Mouse (Mus musculus): ENCODE data around the gene Mylk. TPM values are rescaled to one million over a fixed set of nuclear protein-coding genes. Genes with fewer than 3 reads are reported as not detected.

The Mylk gene
- total and polyA plus RNA-seq, 3 experiments, result 28.3 to 42.3 (median 32.9) TPM

DNA sequence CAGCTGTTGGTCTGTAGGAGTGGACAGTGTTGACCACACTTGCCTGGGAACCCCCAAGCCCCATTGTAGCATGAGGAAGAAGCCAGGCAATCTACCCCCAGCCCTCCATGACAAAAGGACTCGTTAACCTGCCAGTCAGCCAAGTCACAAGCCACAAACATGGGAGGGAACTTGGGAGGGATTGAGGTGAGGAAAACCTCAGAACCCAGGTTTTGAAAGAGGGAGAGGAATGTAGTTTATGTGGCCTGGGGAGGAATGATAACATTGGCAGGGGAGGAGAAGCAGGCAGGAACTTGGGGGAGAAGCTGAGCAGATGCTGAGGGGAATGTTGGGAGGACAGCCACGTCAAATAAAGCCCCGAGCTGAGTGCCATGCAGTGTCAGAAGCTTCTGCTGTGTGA, 196.9 kb downstream of the Mylk start:
- Histone ChIP-seq H3K9ac (ENCODE audit: low read depth, low read length) (no peak overlapping the region), H3K27ac (no peak overlapping the region), H3K4me1 (ENCODE audit: control insufficient read depth, insufficient read depth, low read length) (peaks cover 17% of the 10 kb centered on the region), H3K36me3 (ENCODE audit: control insufficient read depth, insufficient read depth, low read length) (no peaks in the 10 kb centered on the region), H3K27me3 (ENCODE audit: control insufficient read depth, insufficient read depth, low read length) (no peaks in the 10 kb centered on the region), H3K4me3 (no peak overlapping the region), H3K79me2 (replicated peaks; ENCODE audit: control insufficient read depth, insufficient read depth, low read length) (no peaks in the 10 kb centered on the region)
- no peak for DNase-seq
- intact Hi-C loops (cut with DNase I), result no loop called here
- TF ChIP-seq CTCF (IDR thresholded peaks at IDR 0.05) (no peak), POLR2A (IDR thresholded peaks at IDR 0.05; ENCODE audit: insufficient read depth, low read depth, low read length) (no peak), EP300 (IDR thresholded peaks at IDR 0.05; ENCODE audit: insufficient read depth, low read depth, low read length) (no peak)
- WGBS, result 46% methylated on average over 3 of the region's 3 CpGs

DNA sequence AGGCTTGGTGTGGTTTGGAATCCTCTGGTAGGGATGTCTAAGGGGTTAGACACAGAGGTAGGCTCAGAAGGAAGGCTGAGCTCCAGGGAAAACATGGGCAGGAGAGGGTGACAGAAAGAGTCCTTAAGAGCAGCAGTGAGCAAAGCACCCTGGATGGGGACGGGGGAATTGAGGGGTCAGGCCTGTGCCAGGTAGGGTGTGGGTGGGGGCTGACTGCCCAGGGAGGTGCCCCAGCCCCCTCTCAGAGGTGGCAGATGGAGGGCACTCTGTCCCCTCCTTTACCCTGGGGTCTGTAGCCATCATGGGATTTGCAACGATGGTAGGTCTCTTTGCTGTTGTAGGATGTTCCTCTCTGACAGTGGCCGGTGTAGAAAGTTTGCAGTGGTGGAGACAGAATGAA, 201.3 kb downstream of the Mylk start:
- Histone ChIP-seq H3K9ac (ENCODE audit: low read depth, low read length) (no peak overlapping the region), H3K79me2 (replicated peaks; ENCODE audit: control insufficient read depth, insufficient read depth, low read length) (no peaks in the 10 kb centered on the region), H3K36me3 (ENCODE audit: control insufficient read depth, insufficient read depth, low read length) (no peaks in the 10 kb centered on the region), H3K4me1 (ENCODE audit: control insufficient read depth, insufficient read depth, low read length) (peaks cover 3% of the 10 kb centered on the region), H3K27ac (no peak overlapping the region; the same call in 1 of the 2 replicates), H3K4me3 (no peak overlapping the region), H3K27me3 (ENCODE audit: control insufficient read depth, insufficient read depth, low read length) (no peaks in the 10 kb centered on the region)
- 93% methylated on average over 3 of the region's 3 CpGs for WGBS
- no peak for TF ChIP-seq POLR2A (IDR thresholded peaks at IDR 0.05; ENCODE audit: insufficient read depth, low read depth, low read length)
- TF ChIP-seq EP300 (IDR thresholded peaks at IDR 0.05; ENCODE audit: insufficient read depth, low read depth, low read length), result no peak
- TF ChIP-seq CTCF (IDR thresholded peaks at IDR 0.05), result no peak
- no peak for DNase-seq
- intact Hi-C loops (cut with DNase I), result no loop called here

DNA sequence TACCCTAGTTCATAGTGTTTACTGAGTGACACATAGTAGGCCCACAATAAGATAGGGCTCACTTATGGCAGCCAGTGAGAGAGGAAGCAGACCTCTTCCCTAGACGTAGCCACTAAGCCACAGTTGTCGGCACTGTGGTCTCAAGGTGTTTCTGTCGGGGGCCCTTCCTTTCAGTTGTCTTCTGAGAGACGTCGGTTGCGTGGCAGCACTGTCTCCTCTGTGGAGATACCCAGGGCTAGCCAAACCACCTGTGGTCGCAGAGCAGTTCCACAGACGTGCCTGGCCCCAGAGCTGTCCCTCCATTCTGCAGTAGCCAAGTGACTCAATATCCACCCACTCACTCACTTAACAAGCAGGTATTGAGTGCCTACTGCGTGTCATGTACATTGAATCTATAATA, 205.9 kb downstream of the Mylk start:
- no peak for DNase-seq
- no peak overlapping the region for H3K4me3 ChIP-seq
- no peak overlapping the region for H3K9ac ChIP-seq (ENCODE audit: low read depth, low read length)
- TF ChIP-seq EP300 (IDR thresholded peaks at IDR 0.05; ENCODE audit: insufficient read depth, low read depth, low read length) (no peak), CTCF (IDR thresholded peaks at IDR 0.05) (no peak), POLR2A (IDR thresholded peaks at IDR 0.05; ENCODE audit: insufficient read depth, low read depth, low read length) (no peak)
- peak overlapping the region; percentile 6; the same call in 1 of the 2 replicates for H3K27ac ChIP-seq
- H3K27me3 ChIP-seq (ENCODE audit: control insufficient read depth, insufficient read depth, low read length), result no peaks in the 10 kb centered on the region
- H3K36me3 ChIP-seq (ENCODE audit: control insufficient read depth, insufficient read depth, low read length), result peaks cover 10% of the 10 kb centered on the region; the same call in 1 of the 2 replicates
- no peaks in the 10 kb centered on the region for H3K79me2 ChIP-seq (replicated peaks; ENCODE audit: control insufficient read depth, insufficient read depth, low read length)
- intact Hi-C loops (cut with DNase I), result no loop called here
- 85% methylated on average over 9 of the region's 9 CpGs for WGBS
- H3K4me1 ChIP-seq (ENCODE audit: control insufficient read depth, insufficient read depth, low read length), result peaks cover 12% of the 10 kb centered on the region

DNA sequence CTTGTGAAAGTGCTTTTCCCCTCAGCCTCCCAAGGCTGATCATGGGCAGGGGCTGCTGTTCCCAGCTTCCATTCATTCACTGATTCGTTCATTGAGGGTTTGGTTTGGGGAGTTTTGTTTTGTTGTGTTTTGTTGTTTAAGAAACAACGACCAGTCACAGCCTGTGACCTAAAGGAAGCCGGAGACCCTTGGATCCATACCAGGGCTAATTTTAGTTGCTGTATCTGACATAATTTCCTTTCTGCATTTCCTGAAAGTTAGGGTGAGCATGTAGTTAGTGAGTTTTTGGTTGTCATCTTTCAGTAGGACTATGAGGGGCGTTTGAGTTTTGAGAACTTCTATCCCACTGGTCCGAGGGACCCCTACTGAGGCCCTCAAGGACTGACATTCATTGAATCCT, 207.2 kb downstream of the Mylk start:
- H3K79me2 ChIP-seq (replicated peaks; ENCODE audit: control insufficient read depth, insufficient read depth, low read length), result no peaks in the 10 kb centered on the region
- no peaks in the 10 kb centered on the region for H3K27me3 ChIP-seq (ENCODE audit: control insufficient read depth, insufficient read depth, low read length)
- no peak for TF ChIP-seq CTCF (IDR thresholded peaks at IDR 0.05)
- TF ChIP-seq POLR2A (IDR thresholded peaks at IDR 0.05; ENCODE audit: insufficient read depth, low read depth, low read length), result peak; percentile 25; the same call in 1 of the 2 replicates
- TF ChIP-seq EP300 (IDR thresholded peaks at IDR 0.05; ENCODE audit: insufficient read depth, low read depth, low read length), result no peak
- peak overlapping the region; percentile 79 for H3K27ac ChIP-seq
- intact Hi-C loops (cut with DNase I), result no loop called here
- DNase-seq, result no peak
- H3K36me3 ChIP-seq (ENCODE audit: control insufficient read depth, insufficient read depth, low read length), result peaks cover 10% of the 10 kb centered on the region; the same call in 1 of the 2 replicates
- 14% methylated on average over 5 of the region's 5 CpGs for WGBS
- H3K4me3 ChIP-seq, result no peak overlapping the region; the same call in 1 of the 2 replicates
- peaks cover 12% of the 10 kb centered on the region for H3K4me1 ChIP-seq (ENCODE audit: control insufficient read depth, insufficient read depth, low read length)
- H3K9ac ChIP-seq (ENCODE audit: low read depth, low read length), result peak overlapping the region; percentile 32; the same call in 1 of the 2 replicates

- no peaks in the 10 kb centered on the region for H3K79me2 ChIP-seq (replicated peaks; ENCODE audit: control insufficient read depth, insufficient read depth, low read length)
- intact Hi-C loops (cut with DNase I), result no loop called here
- peaks cover 10% of the 10 kb centered on the region; the same call in 1 of the 2 replicates for H3K36me3 ChIP-seq (ENCODE audit: control insufficient read depth, insufficient read depth, low read length)
- peaks cover 13% of the 10 kb centered on the region for H3K4me1 ChIP-seq (ENCODE audit: control insufficient read depth, insufficient read depth, low read length)
- peak overlapping the region; percentile 32; the same call in 1 of the 2 replicates for H3K9ac ChIP-seq (ENCODE audit: low read depth, low read length)
- no peak for DNase-seq
- no peaks in the 10 kb centered on the region for H3K27me3 ChIP-seq (ENCODE audit: control insufficient read depth, insufficient read depth, low read length)
- TF ChIP-seq POLR2A (IDR thresholded peaks at IDR 0.05; ENCODE audit: insufficient read depth, low read depth, low read length), result no peak
- TF ChIP-seq CTCF (IDR thresholded peaks at IDR 0.05), result no peak
- 46% methylated on average over 3 of the region's 3 CpGs for WGBS
- H3K4me3 ChIP-seq, result no peak overlapping the region; the same call in 1 of the 2 replicates
- H3K27ac ChIP-seq, result peak overlapping the region; percentile 79
Measured at GRCm38 (mm10) chr16:34952798-34953197, 207.8 kb downstream of the Mylk start.

DNA sequence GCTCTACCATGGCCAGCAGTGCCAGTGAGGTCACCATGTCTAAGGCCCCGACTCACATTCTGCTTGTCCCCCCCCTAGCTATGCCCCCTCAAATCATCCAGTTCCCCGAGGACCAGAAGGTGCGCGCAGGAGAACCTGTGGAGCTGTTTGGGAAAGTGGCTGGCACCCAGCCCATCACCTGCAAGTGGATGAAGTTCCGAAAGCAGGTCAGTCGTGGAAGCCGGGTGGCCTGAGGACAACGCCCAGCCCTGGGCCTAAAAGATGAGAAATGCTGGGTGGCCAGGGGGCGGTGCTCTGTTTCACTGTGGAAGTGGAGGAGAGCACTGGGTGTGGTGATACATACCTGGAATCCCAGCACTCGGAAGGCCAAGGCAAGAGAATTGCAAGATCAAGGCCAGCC, 208.5 kb downstream of the Mylk start:
- no peaks in the 10 kb centered on the region for H3K27me3 ChIP-seq (ENCODE audit: control insufficient read depth, insufficient read depth, low read length)
- no peak overlapping the region for H3K4me3 ChIP-seq
- no peak overlapping the region for H3K9ac ChIP-seq (ENCODE audit: low read depth, low read length)
- peak overlapping the region; percentile 79 for H3K27ac ChIP-seq
- H3K36me3 ChIP-seq (ENCODE audit: control insufficient read depth, insufficient read depth, low read length), result peaks cover 13% of the 10 kb centered on the region; the same call in 1 of the 2 replicates
- no peaks in the 10 kb centered on the region for H3K79me2 ChIP-seq (replicated peaks; ENCODE audit: control insufficient read depth, insufficient read depth, low read length)
- intact Hi-C loops (cut with DNase I), result no loop called here
- DNase-seq, result no peak
- H3K4me1 ChIP-seq (ENCODE audit: control insufficient read depth, insufficient read depth, low read length), result peaks cover 19% of the 10 kb centered on the region
- WGBS, result 78% methylated on average over 10 of the region's 10 CpGs
- no peak for TF ChIP-seq POLR2A (IDR thresholded peaks at IDR 0.05; ENCODE audit: insufficient read depth, low read depth, low read length)
- TF ChIP-seq CTCF (IDR thresholded peaks at IDR 0.05), result no peak
- no peak for TF ChIP-seq EP300 (IDR thresholded peaks at IDR 0.05; ENCODE audit: insufficient read depth, low read depth, low read length)
